Comparison of ENCODE assay signal across 8 mouse cellular contexts in the genomic region with DNA sequence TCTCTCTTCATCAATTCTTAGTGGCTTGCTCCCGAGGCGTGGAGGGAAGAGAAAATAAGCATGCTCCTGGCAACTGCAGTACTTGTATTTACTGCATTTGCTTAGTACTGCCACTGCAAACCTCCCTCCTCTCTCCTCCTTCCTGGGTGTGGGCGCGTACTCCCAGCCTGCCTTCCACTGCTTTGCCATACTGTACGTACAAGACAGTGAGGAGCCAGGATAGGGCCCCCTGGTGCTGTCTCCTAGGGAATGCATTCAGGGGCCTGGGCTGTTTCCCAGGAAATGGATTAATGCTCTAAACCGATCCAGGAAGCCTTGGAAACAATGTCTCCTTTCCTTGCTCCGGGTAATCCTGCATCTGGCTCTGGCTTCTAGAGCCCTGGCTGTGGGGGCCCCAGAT. TPM values are rescaled to one million over a fixed set of nuclear protein-coding genes. Genes with fewer than 3 reads are reported as not detected.
DNase-seq lines count a peak whose midpoint lies in the region; ATAC-seq and TF ChIP-seq lines count a peak whose summit lies in the region.

No protein-coding gene starts in this region.

- H3K9ac ChIP-seq in ES-E14 (ENCODE audit: insufficient read depth, low read depth, low read length, poor library complexity, severe bottlenecking), result no peak overlapping the region
- peak overlapping the region; percentile 43; the same call in 1 of the 2 replicates for H3K9ac ChIP-seq in hindbrain, embryonic 16.5 days (ENCODE audit: low read depth, low read length)
- peak overlapping the region; percentile 24; the same call in 1 of the 2 replicates for H3K9ac ChIP-seq in midbrain, embryonic 12.5 days (replicated peaks)

- WGBS in hindbrain, embryonic 16.5 days, result 11% methylated on average over 7 of the region's 7 CpGs
- WGBS in midbrain, embryonic 12.5 days, result 8% methylated on average over 7 of the region's 7 CpGs
- 28% methylated on average over 7 of the region's 7 CpGs for WGBS in kidney, adult 2 months

- H3K4me2 ChIP-seq in hindbrain, embryonic 16.5 days (ENCODE audit: low read length), result peak overlapping the region; percentile 41
- peak overlapping the region; percentile 37 for H3K4me2 ChIP-seq in midbrain, embryonic 12.5 days (replicated peaks)

- in situ Hi-C loops in ES-E14 (cut with MboI; ENCODE audit: low sequenced_read_pairs in 2 of 2, unreplicated experiment in 2 of 2), result no loop called here

- no peaks in the 10 kb centered on the region for H3K9me3 ChIP-seq in ES-E14 (ENCODE audit: control insufficient read depth, insufficient read depth, low read depth, low read length)
- H3K9me3 ChIP-seq in hindbrain, embryonic 16.5 days (ENCODE audit: control insufficient read depth, low read length), result no peaks in the 10 kb centered on the region
- H3K9me3 ChIP-seq in midbrain, embryonic 12.5 days, result no peaks in the 10 kb centered on the region

- H3K27ac ChIP-seq in ES-E14 (ENCODE audit: insufficient read depth, low read depth, low read length, poor library complexity, severe bottlenecking), result no peak overlapping the region
- H3K27ac ChIP-seq in hindbrain, embryonic 16.5 days (ENCODE audit: low read depth, low read length), result peak overlapping the region; percentile 62
- peak overlapping the region; percentile 80 for H3K27ac ChIP-seq in midbrain, embryonic 12.5 days (replicated peaks)
- no peak overlapping the region for H3K27ac ChIP-seq in kidney, adult 2 months (ENCODE audit: insufficient read depth, low read depth, low read length)

- ATAC-seq in hindbrain, embryonic 16.5 days, result peak; percentile 55
- ATAC-seq in midbrain, embryonic 12.5 days (ENCODE audit: low FRiP score, low read depth), result peak; percentile 38; the same call in 1 of the 2 replicates
- ATAC-seq in inflammation-experienced regulatory T-cells, adult 6 months, result no peak

- H3K36me3 ChIP-seq in ES-E14 (ENCODE audit: control insufficient read depth, insufficient read depth, low read length, poor library complexity, severe bottlenecking), result no peaks in the 10 kb centered on the region
- no peaks in the 10 kb centered on the region for H3K36me3 ChIP-seq in hindbrain, embryonic 16.5 days (ENCODE audit: control insufficient read depth, insufficient read depth, low read length)
- no peaks in the 10 kb centered on the region for H3K36me3 ChIP-seq in midbrain, embryonic 12.5 days
- H3K36me3 ChIP-seq in kidney, adult 2 months (ENCODE audit: control insufficient read depth, insufficient read depth, low read length), result no peaks in the 10 kb centered on the region

- peak; percentile 29 for DNase-seq in ES-E14 (ENCODE audit: low read depth, low spot score)
- peak; percentile 60 for DNase-seq in brain, embryonic 18.5 days (ENCODE audit: low read depth, low spot score)
- DNase-seq in ovary, postnatal 36 days (ENCODE audit: low spot score), result no peak
- no peak for DNase-seq in urinary bladder, postnatal 10 days (ENCODE audit: low spot score)
- no peak for DNase-seq in kidney, adult 2 months

- no peaks in the 10 kb centered on the region for H3K27me3 ChIP-seq in hindbrain, embryonic 16.5 days (replicated peaks; ENCODE audit: control insufficient read depth, insufficient read depth, low read length)
- H3K27me3 ChIP-seq in midbrain, embryonic 12.5 days, result peaks cover 9% of the 10 kb centered on the region; the same call in 1 of the 2 replicates
- H3K27me3 ChIP-seq in kidney, adult 2 months (replicated peaks; ENCODE audit: control insufficient read depth, insufficient read depth, low read length), result 0 out of 2 replicates have a peak, but pooled peaks cover 1% of the 10 kb centered on the region

- no peak for TF ChIP-seq POLR2A in kidney, adult 2 months (IDR thresholded peaks at IDR 0.05; ENCODE audit: low read depth, low read length)

- no peak for TF ChIP-seq CTCF in kidney, adult 2 months (conservative IDR thresholded peaks at IDR 0.05; ENCODE audit: insufficient read depth, insufficient read length, low read depth, low read length)

- no peaks in the 10 kb centered on the region for H3K4me1 ChIP-seq in ES-E14 (ENCODE audit: control insufficient read depth in 2 of 2, insufficient read depth in 2 of 2, low read length in 2 of 2, poor library complexity in 1 of 2)
- peaks cover 24% of the 10 kb centered on the region for H3K4me1 ChIP-seq in hindbrain, embryonic 16.5 days (ENCODE audit: control insufficient read depth, insufficient read depth, low read depth, low read length)
- peaks cover 34% of the 10 kb centered on the region for H3K4me1 ChIP-seq in midbrain, embryonic 12.5 days
- H3K4me1 ChIP-seq in kidney, adult 2 months (ENCODE audit: control insufficient read depth, insufficient read depth, low read length), result no peaks in the 10 kb centered on the region

- H3K4me3 ChIP-seq in ES-E14 (ENCODE audit: insufficient read depth in 1 of 2, low read depth in 1 of 2, low read length in 2 of 2, poor library complexity in 1 of 2, severe bottlenecking in 1 of 2), result no peak overlapping the region
- peak overlapping the region; percentile 26 for H3K4me3 ChIP-seq in hindbrain, embryonic 16.5 days (ENCODE audit: low read length)
- peak overlapping the region; percentile 21 for H3K4me3 ChIP-seq in midbrain, embryonic 12.5 days
- no peak overlapping the region for H3K4me3 ChIP-seq in kidney, adult 2 months (ENCODE audit: insufficient read depth, low read depth, low read length)

TF ChIP-seq in ES-E14, 5 proteins besides CTCF, POLR2A, EP300 and RAD21:
- no peak for TF ChIP-seq CHD2 (IDR thresholded peaks at IDR 0.05; ENCODE audit: low read depth, low read length)
- TF ChIP-seq HCFC1 (IDR thresholded peaks at IDR 0.05; ENCODE audit: borderline replicate concordance, insufficient read depth, low read length), result no peak
- TF ChIP-seq MAFK (IDR thresholded peaks at IDR 0.05; ENCODE audit: insufficient read depth, low read depth, low read length), result no peak
- no peak for TF ChIP-seq ZNF384 (IDR thresholded peaks at IDR 0.05; ENCODE audit: low read depth, low read length)
- no peak for TF ChIP-seq ZC3H11A (IDR thresholded peaks at IDR 0.05; ENCODE audit: borderline replicate concordance, low read depth, low read length)
TF ChIP-seq in ES-E14: peak in this region for 0.

RNA-seq across cellular contexts. Expression of a gene that starts 3.6 kb away (rescaled TPM):
- total RNA-seq in ES-E14 (2012; rRNA removed), result 2.5 and 2.9 TPM in 2 replicates
- 19.6 and 20.7 TPM in 2 replicates for polyA plus RNA-seq in hindbrain, embryonic 16.5 days (2015; fragmentation: Nextera tagmentation; extraction: Ambion mirVana)
- 20.5 and 22.9 TPM in 2 replicates for polyA plus RNA-seq in midbrain, embryonic 12.5 days (2016; fragmentation: Nextera tagmentation; extraction: Ambion mirVana)
- polyA plus RNA-seq in kidney, adult 2 months (2012; rRNA removed), result 0.31 and 0.52 TPM in 2 replicates
- polyA plus RNA-seq in inflammation-experienced regulatory T-cells, adult 6 months (2017; shearing (Covaris generic)), result under 1 TPM; 0.34 to 0.75 (median 0.39) TPM

RNA-seq across cellular contexts. Expression of a gene that starts 27.6 kb away (rescaled TPM):
- total RNA-seq in ES-E14 (2012; rRNA removed), result 20.9 and 28.3 TPM in 2 replicates
- polyA plus RNA-seq in hindbrain, embryonic 16.5 days (2015; fragmentation: Nextera tagmentation; extraction: Ambion mirVana), result 77.3 and 84.7 TPM in 2 replicates
- 68.0 and 68.2 TPM in 2 replicates for polyA plus RNA-seq in midbrain, embryonic 12.5 days (2016; fragmentation: Nextera tagmentation; extraction: Ambion mirVana)
- 86.2 and 92.3 TPM in 2 replicates for polyA plus RNA-seq in kidney, adult 2 months (2012; rRNA removed)
- polyA plus RNA-seq in inflammation-experienced regulatory T-cells, adult 6 months (2017; shearing (Covaris generic)), result 10 to 100 TPM; 22.0 to 25.8 (median 24.5) TPM

Comparison
In these comparisons a context has a peak if more than half of its experiments do, and no peak if none do; other contexts are left out.
1. DNase-seq: peak in ES-E14 (single experiment) and brain, embryonic 18.5 days (single experiment); none in ovary, postnatal 36 days (single experiment), urinary bladder, postnatal 10 days (single experiment) and kidney, adult 2 months (single experiment).
2. H3K27ac ChIP-seq: peak in hindbrain, embryonic 16.5 days (single experiment) and midbrain, embryonic 12.5 days (single experiment); none in ES-E14 (single experiment) and kidney, adult 2 months (single experiment).
3. H3K4me3 ChIP-seq: peak in hindbrain, embryonic 16.5 days (single experiment) and midbrain, embryonic 12.5 days (single experiment); none in ES-E14 (0 of 2) and kidney, adult 2 months (single experiment).
4. RNA of a gene that starts 3.6 kb away (polyA plus RNA-seq): 20.5 to 22.9 TPM in midbrain, embryonic 12.5 days and 19.6 to 20.7 TPM in hindbrain, embryonic 16.5 days; 0.31 to 0.52 TPM in kidney, adult 2 months and 0.34 to 0.75 TPM in inflammation-experienced regulatory T-cells, adult 6 months; every median in the first group is over 10 times any median in the second.